Mouse (Mus musculus) lung, embryonic 15.5 days (tissue): ENCODE measurements around the gene Mybpc2. TPM values are rescaled to one million over a fixed set of nuclear protein-coding genes. Genes with fewer than 3 reads are reported as not detected.
A peak's percentile ranks its signal among the peaks of the same experiment; 100 is the strongest.

Experiments
- ATAC-seq: fragments of 200-750 bp; cut with Nextera tagmentation; 2 replicates; pipeline ENCODE4 v1.8.0; 2017; ENCODE audit warnings: moderate number of reproducible peaks, borderline replicate concordance; ENCODE audit not compliant: low FRiP score, low TSS enrichment; ENCODE audit errors: extremely low read depth
- H3K27ac ChIP-seq: fragments of 300-500 bp; sonication (generic); 2 replicates; pipeline ENCODE4 v1.5.1; 2015; ENCODE audit warnings: moderate library complexity, mild to moderate bottlenecking, inconsistent platforms
- H3K27me3 ChIP-seq: fragments of 300-500 bp; sonication (generic); 2 replicates; pipeline ENCODE4 v1.6.1; 2015; ENCODE audit warnings: inconsistent platforms
- H3K36me3 ChIP-seq: fragments of 300-500 bp; sonication (generic); 2 replicates; pipeline ENCODE4 v1.6.1; 2015; ENCODE audit warnings: inconsistent platforms
- H3K4me1 ChIP-seq: fragments of 300-500 bp; sonication (generic); 2 replicates; pipeline ENCODE4 v1.6.1; 2015; ENCODE audit warnings: inconsistent platforms
- H3K4me2 ChIP-seq: fragments of 300-500 bp; sonication (generic); 2 replicates; pipeline ENCODE4 v1.6.1; 2015; ENCODE audit warnings: inconsistent platforms, mild to moderate bottlenecking, moderate library complexity
- H3K4me3 ChIP-seq: fragments of 300-500 bp; sonication (generic); 2 replicates; pipeline ENCODE4 v1.5.1; 2015; ENCODE audit warnings: mild to moderate bottlenecking, inconsistent platforms
- H3K9ac ChIP-seq: fragments of 300-500 bp; sonication (generic); 2 replicates; pipeline ENCODE4 v1.6.1; 2015; ENCODE audit warnings: inconsistent platforms
- H3K9me3 ChIP-seq: fragments of 300-500 bp; sonication (generic); 2 replicates; pipeline ENCODE4 v1.6.1; 2016; ENCODE audit warnings: inconsistent platforms
- WGBS: fragments of 180-500 bp; shearing (Covaris S2); methylation state at CpG from one replicate; pipeline ENCODE4 v1.1.7; 2015; 5-methylcytosine and 5-hydroxymethylcytosine counted together
- polyA plus RNA-seq: library from polyadenylated mRNA; unstranded; fragments of >200 nt; fragmentation: Nextera tagmentation; extraction: Ambion mirVana; gene quantifications from 2 replicates; pipeline ENCODE4 v1.2.1, GENCODE M21; 2015

The Mybpc2 gene
- polyA plus RNA-seq, 1 experiment from 2014 or later: 0.45 TPM

DNA sequence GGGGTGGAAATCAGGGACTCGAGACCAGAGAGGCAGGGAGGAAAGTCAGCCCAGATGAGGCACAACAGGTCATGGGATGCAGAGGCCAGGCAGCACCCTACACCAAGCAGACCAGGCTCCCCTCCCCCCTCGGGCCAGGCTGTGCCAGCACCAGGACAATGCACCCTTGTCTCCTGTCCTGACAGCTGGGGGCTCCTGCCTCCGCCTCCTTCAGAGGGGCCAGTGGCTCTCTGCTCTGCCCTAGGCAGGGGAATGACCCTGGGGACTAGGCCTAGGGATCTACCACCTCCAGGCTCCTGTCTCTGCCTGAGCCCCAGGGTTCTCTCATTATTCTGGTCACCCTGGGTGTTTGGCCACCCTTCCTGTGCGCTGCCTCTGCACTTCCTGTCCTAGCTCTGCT is 50.0 kb downstream of the Mybpc2 start:
- WGBS: 18% methylated on average over 4 of the region's 4 CpGs
- H3K27ac ChIP-seq: no peak overlapping the region

DNA sequence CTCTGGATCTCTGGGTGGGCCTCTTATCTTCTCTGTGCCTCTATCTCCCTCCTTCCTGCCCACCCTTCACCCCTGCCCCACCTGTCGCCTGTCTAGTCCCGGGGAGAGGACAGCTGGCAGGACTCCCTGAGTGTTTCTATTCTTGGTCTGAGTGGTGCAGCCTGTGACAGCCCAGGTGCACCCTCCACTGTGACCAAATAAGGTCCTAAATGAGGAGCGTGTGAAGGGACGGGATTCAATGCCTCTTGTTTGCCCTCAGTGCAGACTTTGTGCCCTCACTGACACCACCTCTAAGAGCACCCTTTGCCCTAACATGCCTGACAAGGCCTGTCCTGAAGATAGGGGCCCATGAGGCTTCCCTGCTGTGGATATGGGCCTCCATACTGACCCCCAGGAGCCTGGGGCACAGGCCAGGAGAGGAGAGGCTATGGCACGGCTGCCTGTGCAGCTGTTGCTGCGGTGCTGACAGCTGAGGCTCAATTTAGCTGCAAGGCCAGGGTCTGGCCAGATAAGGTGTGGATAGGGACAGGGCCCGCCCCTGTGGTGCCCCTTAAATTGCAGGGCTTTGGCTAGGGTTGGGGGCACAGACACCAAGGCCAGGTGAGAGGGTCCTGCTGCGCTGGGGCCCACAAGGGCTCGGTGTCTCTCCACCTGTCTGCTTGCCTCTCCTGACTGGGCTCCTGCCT is 51.4 kb downstream of the Mybpc2 start:
- no peak for ATAC-seq

More for the DNA sequence above, 50.0 kb downstream of the Mybpc2 start:
- Histone ChIP-seq H3K27me3 (peaks cover 10% of the 10 kb centered on the region; the same call in 1 of the 2 replicates), H3K36me3 (no peaks in the 10 kb centered on the region), H3K4me3 (no peak overlapping the region), H3K4me1 (peaks cover 54% of the 10 kb centered on the region), H3K9me3 (no peaks in the 10 kb centered on the region), H3K4me2 (no peak overlapping the region), H3K9ac (0 out of 2 replicates have a peak overlapping the region, but pooled peaks have one; percentile 6)
- ATAC-seq: no peak

DNA sequence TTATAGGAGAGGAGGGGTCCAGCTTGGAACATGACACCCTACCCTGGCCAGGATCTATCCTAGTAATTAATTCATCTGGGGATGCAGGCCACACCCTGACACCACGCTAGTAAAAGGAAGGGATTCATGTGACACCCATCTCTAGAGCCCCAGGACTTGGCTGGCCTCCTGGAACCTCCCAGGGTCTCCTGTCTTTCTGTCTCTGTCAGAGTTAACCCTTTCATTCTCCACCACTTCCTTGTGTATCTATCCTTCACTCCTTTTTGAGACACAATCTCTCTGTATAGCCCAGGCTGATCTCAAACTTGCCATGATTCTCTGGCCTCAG is 51.9 kb downstream of the Mybpc2 start:
- Histone ChIP-seq H3K36me3 (no peaks in the 10 kb centered on the region), H3K27ac (peak overlapping the region; percentile 80), H3K4me3 (no peak overlapping the region), H3K9ac (no peak overlapping the region), H3K9me3 (no peaks in the 10 kb centered on the region), H3K27me3 (peaks cover under 1% of the 10 kb centered on the region; the same call in 1 of the 2 replicates), H3K4me2 (peak overlapping the region; percentile 33; the same call in 1 of the 2 replicates), H3K4me1 (peaks cover 66% of the 10 kb centered on the region)
- WGBS: 16% methylated on average over 1 of the region's 1 CpGs
- peak; percentile 5; the same call in 1 of the 2 replicates for ATAC-seq

More for the DNA sequence above, 51.4 kb downstream of the Mybpc2 start:
- Histone ChIP-seq H3K36me3 (no peaks in the 10 kb centered on the region), H3K27me3 (peaks cover 6% of the 10 kb centered on the region; the same call in 1 of the 2 replicates), H3K27ac (peak overlapping the region; percentile 80), H3K9me3 (no peaks in the 10 kb centered on the region), H3K4me1 (peaks cover 65% of the 10 kb centered on the region), H3K4me3 (no peak overlapping the region), H3K9ac (no peak overlapping the region), H3K4me2 (peak overlapping the region; percentile 33; the same call in 1 of the 2 replicates)
- 24% methylated on average over 9 of the region's 9 CpGs for WGBS

DNA sequence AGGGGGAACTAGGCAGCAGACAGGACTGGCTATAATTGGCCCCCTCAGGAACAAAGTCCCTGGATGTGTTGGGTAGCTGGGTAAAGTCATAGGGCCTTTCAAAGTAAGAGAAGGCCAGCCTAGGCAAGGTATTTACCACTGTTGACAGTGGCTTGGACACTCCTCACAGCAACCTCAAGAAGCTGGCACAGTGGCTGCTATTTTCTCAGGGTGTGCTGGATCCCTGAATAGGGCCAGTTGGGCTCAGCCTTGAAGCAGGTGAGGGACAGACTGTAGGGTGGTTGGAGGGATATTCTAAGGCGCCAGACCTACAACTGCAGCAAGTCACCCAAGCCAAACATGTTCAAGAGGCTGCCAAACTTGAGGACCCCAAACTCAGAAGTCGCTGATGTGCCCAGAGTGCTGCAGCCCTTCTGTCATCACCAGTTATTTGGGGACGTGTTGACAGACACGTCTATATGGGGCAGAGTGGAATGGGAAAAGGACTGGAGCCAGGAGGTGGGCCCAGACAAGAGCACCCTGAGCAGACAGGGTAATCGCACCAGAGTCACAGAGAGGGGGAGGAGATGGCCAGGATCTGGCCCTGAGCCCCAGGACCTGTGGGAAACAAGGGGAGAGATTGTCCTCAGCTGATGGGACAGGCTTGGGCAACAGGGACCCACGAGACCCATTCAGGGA is 52.4 kb downstream of the Mybpc2 start:
- Histone ChIP-seq H3K36me3 (no peaks in the 10 kb centered on the region), H3K4me3 (no peak overlapping the region), H3K4me2 (peak overlapping the region; percentile 33; the same call in 1 of the 2 replicates), H3K9ac (no peak overlapping the region), H3K27ac (peak overlapping the region; percentile 80), H3K4me1 (peaks cover 71% of the 10 kb centered on the region), H3K9me3 (no peaks in the 10 kb centered on the region), H3K27me3 (no peaks in the 10 kb centered on the region; the same call in 1 of the 2 replicates)
- 24% methylated on average over 6 of the region's 6 CpGs for WGBS
- ATAC-seq: peak; percentile 51

DNA sequence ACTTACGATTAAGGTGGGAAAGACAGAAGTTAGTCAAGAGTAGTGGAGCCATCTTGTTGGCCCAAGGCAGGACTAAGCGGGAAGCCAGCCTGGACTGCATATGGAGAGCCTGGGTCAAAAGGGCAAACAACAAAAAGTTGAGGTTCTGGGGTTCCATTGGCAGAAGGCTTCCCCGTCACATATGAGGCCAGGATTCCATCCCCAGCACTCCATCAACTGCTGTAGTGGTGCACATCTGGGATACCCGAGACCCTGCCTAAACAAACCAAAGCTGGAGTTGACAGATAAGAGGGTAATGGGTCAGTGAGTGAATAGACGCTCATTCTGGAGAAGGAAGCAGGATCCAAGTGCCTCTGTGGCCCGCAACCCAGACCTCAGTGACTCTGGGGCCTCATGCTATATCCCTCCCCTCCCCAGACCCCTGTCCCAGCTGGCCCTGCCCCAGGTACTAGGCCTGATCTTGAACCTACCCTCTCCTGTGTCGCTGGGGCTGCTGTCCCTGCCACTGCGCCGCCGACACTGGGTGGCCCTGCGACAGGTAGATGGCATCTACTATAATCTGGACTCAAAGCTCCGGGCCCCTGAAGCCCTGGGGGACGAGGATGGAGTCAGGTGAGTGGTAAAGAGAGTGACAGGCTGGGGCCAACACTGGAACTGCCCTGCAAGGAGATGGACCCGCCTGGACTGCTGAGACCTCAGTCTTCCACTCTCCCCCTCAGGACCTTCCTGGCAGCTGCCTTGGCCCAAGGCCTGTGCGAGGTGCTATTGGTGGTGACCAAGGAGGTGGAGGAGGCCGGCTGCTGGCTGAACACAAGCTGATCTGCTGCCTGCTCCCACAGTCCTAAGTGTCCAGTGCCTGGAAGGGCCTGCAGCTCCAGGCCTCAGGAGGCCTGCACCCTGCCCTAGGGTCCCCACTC is 53.5 kb downstream of the Mybpc2 start:
- no peak for ATAC-seq
- 65% methylated on average over 16 of the region's 16 CpGs for WGBS
- Histone ChIP-seq H3K27me3 (no peaks in the 10 kb centered on the region), H3K9me3 (no peaks in the 10 kb centered on the region), H3K9ac (no peak overlapping the region), H3K4me2 (no peak overlapping the region), H3K4me3 (no peak overlapping the region), H3K27ac (peak overlapping the region; percentile 80), H3K36me3 (no peaks in the 10 kb centered on the region), H3K4me1 (peaks cover 72% of the 10 kb centered on the region)

DNA sequence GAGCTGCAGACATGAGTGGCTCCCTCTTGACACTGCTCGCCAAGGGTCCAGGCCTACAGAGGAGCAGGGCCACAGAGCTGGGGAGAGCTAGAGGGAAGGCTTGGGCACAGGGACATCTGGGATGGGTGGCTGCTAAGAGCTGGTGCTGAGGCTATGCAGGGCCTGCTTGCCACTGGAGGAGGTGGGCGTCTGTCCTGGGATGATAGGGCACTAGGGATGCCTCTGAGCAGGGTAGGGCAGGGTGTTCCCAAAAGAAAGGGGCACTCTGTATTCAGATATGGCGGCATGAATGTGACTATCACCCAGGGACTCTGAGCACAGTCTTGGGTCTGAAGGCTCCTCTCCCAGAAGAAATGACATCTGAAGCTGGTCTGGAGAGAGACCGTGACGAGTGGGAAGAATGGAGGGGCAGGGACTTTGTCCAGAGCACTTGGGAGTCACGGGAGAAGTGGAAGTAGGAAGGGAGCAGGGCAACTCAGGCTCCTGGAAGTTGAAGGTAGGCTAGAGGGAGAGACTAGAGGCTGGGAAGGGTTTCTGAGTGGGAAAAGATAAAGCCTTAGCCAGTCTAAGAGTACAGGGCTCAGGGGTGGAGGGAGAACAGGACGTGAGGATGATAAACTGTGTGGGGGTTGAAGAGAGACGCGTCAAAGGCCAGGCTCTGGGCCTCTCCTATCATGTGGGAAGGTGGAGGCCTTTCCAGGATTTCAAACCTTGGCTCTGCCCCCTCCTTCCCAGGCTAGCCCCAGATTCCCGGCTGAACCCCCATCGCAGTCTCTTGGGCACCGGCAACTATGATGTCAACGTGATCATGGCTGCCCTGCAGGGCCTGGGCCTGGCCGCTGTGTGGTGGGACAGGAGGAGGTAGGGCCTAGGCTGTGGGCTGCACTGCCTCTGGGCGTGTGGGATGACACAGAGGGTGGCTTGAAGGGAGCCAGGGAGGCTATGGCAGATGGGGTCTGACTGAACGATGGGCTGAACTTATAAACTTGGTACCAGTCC is 54.5 kb downstream of the Mybpc2 start:
- H3K36me3 ChIP-seq: no peaks in the 10 kb centered on the region

DNA sequence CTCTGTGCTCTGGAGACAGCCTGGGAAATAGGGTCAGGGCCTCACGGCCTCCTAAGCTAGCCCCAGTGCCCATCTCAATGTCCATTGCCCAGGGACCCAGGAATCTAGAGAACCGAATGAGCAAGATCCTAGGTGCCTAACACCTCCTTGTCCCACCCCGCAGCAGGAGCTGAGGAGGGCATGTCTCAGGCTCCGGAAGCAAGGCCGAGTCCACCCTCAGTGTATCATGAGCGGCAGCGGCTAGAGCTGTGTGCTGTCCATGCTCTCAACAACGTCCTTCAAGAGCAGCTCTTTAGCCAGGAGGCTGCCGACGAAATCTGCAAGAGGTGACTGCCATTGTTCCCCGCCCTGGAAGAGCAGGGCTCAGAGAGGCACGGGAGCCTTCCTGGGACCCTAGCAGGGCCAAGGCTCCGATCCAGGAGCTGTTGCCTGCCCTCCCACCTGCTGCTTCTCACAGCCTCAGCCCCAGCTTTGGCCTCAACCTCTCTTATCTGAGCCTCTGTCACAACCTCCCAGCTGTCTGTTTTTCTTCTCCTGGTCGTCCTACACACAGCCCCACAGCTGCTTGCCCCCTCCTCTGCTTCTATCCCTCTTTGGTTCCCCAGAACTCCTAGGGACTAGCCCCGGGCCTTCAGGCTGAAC is 55.7 kb downstream of the Mybpc2 start:
- Histone ChIP-seq H3K9ac (peak overlapping the region; percentile 63), H3K36me3 (no peaks in the 10 kb centered on the region), H3K27ac (no peak overlapping the region), H3K27me3 (peaks cover 15% of the 10 kb centered on the region), H3K4me1 (peaks cover 58% of the 10 kb centered on the region), H3K9me3 (no peaks in the 10 kb centered on the region), H3K4me2 (peak overlapping the region; percentile 67), H3K4me3 (peak overlapping the region; percentile 70)
- no peak; the same call in 1 of the 2 replicates for ATAC-seq
- WGBS: 34% methylated on average over 15 of the region's 15 CpGs

More for the DNA sequence above, 54.5 kb downstream of the Mybpc2 start:
- no peak overlapping the region for H3K9ac ChIP-seq
- H3K4me2 ChIP-seq: no peak overlapping the region
- ATAC-seq: no peak
- no peak overlapping the region for H3K4me3 ChIP-seq
- H3K27me3 ChIP-seq: peaks cover 4% of the 10 kb centered on the region
- peaks cover 67% of the 10 kb centered on the region for H3K4me1 ChIP-seq
- no peaks in the 10 kb centered on the region for H3K9me3 ChIP-seq
- WGBS: 80% methylated on average over 16 of the region's 16 CpGs
- H3K27ac ChIP-seq: peak overlapping the region; percentile 80; the same call in 1 of the 2 replicates

DNA sequence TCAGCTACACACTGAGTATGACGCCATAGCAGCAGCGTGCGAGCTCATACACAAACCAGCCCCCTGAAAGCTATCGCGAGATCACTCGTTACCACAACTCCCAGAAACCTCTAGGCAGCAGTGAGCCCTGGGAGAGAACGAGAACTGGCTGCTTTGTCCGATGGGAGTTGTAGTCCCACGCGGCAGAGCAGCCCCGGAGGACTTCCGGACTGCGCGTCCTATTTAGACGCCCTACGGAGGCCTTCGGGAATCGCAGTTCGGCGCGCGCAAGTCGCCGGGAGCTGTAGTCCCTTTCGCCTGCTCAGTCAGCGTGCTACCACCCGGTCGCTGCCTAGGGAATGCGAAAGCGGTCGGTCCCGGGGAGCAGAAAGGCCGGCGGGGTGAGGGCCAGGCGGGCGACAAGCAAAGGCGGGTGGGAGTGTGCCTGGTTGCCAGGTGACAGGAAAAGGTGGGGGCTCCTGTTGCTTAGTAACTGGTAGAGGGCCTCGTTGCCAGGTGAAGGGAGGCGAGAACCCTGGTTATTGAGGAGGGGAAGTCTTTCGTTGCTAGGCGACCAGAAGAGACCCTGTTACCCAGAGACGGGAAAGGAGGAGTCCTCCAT is 56.5 kb downstream of the Mybpc2 start, which contains the start of gene Josd2:
TSS of gene Josd2 (plus strand) at position 170 of the 601 bp plus-strand sequence.
- peaks cover 24% of the 10 kb centered on the region for H3K27me3 ChIP-seq
- H3K36me3 ChIP-seq: no peaks in the 10 kb centered on the region
- peaks cover 52% of the 10 kb centered on the region for H3K4me1 ChIP-seq
- ATAC-seq: peak; percentile 91
- H3K4me2 ChIP-seq: peak within 1 kb of the TSS; percentile 67
- under 1% methylated on average over 42 of the region's 42 CpGs for WGBS
- H3K9me3 ChIP-seq: no peaks in the 10 kb centered on the region
- H3K9ac ChIP-seq: peak within 1 kb of the TSS; percentile 63
- peak within 1 kb of the TSS; percentile 73 for H3K27ac ChIP-seq
- peak within 1 kb of the TSS; percentile 70 for H3K4me3 ChIP-seq

DNA sequence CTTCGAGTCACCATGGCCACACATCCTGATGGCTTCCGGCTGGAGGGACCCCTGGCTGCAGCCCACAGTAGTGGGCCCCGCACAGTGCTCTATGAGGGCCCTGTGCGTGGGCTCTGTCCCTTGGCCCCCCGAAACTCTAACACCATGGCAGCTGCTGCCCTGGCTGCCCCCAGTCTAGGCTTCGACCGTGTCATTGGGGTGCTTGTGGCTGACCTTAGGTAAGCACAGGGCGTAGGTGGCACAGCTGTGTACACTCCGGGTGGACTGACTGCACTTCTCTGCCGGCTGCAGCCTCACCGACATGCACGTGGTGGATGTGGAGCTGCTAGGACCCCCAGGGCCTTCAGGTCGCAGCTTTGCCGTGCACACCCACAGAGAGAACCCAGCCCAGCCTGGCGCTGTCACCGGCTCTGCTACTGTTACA is 57.6 kb downstream of the Mybpc2 start:
- 76% methylated on average over 16 of the region's 16 CpGs for WGBS
- Histone ChIP-seq H3K27me3 (peaks cover 34% of the 10 kb centered on the region), H3K36me3 (no peaks in the 10 kb centered on the region), H3K27ac (no peak overlapping the region), H3K4me3 (0 out of 2 replicates have a peak overlapping the region, but pooled peaks have one; percentile 70), H3K4me2 (peak overlapping the region; percentile 41; the same call in 1 of the 2 replicates), H3K9ac (no peak overlapping the region), H3K4me1 (peaks cover 48% of the 10 kb centered on the region), H3K9me3 (no peaks in the 10 kb centered on the region)
- ATAC-seq: no peak
